Mouse (Mus musculus) liver, embryonic 14.5 days (tissue): Measurements from ENCODE around the gene Hagh. TPM values are rescaled to one million over a fixed set of nuclear protein-coding genes. Genes with fewer than 3 reads are reported as not detected.

Experiments
- ATAC-seq: fragments of 200-750 bp; cut with Nextera tagmentation; 2 replicates; pipeline ENCODE4 v1.8.0; 2017; ENCODE audit warnings: moderate number of reproducible peaks, mild to moderate bottlenecking, moderate library complexity; ENCODE audit not compliant: insufficient read depth
- DNase-seq, 3 experiments: peaks; one replicate each; pipeline ENCODE4 v3.0.0-alpha.2; 2012 to 2013; ENCODE audit warnings: low read depth in 3 of 3, low spot score in 3 of 3
- H3K27ac ChIP-seq: fragments of 300-500 bp; sonication (generic); 2 replicates; pipeline ENCODE4 v1.5.1; 2014; ENCODE audit warnings: moderate library complexity, mild to moderate bottlenecking, control low read depth, inconsistent platforms
- H3K27me3 ChIP-seq: fragments of 300-500 bp; sonication (generic); 2 replicates; pipeline ENCODE4 v1.6.1; 2014; ENCODE audit warnings: mild to moderate bottlenecking, low read length, moderate library complexity; ENCODE audit not compliant: control insufficient read depth, insufficient read depth
- H3K36me3 ChIP-seq: fragments of 300-500 bp; sonication (generic); replicated peaks from 2 replicates; pipeline ENCODE4 v1.6.1; 2014; ENCODE audit warnings: low read depth; ENCODE audit not compliant: control insufficient read depth, insufficient read depth
- H3K4me1 ChIP-seq, 2 experiments: fragments of 200-500 bp in 1 of 2; fragments of 300-500 bp in 1 of 2; sonication (generic) in 1 of 2; replicated peaks; 2 replicates each; pipeline ENCODE4 v1.6.1; 2012 to 2014; ENCODE audit warnings: antibody characterized with exemption in 1 of 2, inconsistent platforms in 1 of 2, low read length in 1 of 2; ENCODE audit not compliant: control insufficient read depth in 2 of 2, insufficient read depth in 2 of 2
- H3K4me2 ChIP-seq: fragments of 300-500 bp; sonication (generic); 2 replicates; pipeline ENCODE4 v1.6.1; 2014; ENCODE audit warnings: low read depth, mild to moderate bottlenecking, control low read depth, moderate library complexity
- H3K4me3 ChIP-seq, 2 experiments: fragments of 200-500 bp in 1 of 2; fragments of 300-500 bp in 1 of 2; sonication (generic) in 1 of 2; 2 replicates each; pipeline ENCODE4 v1.5.1; 2012 to 2014; ENCODE audit warnings: low read depth in 2 of 2, low read length in 2 of 2, mild to moderate bottlenecking in 2 of 2, control low read depth in 1 of 2, inconsistent platforms in 1 of 2, moderate library complexity in 1 of 2; ENCODE audit not compliant: insufficient read depth in 1 of 2
- H3K9ac ChIP-seq: fragments of 300-500 bp; sonication (generic); replicated peaks from 2 replicates; pipeline ENCODE4 v1.6.1; 2014; ENCODE audit warnings: mild to moderate bottlenecking, control low read depth, moderate library complexity
- H3K9me3 ChIP-seq: fragments of 300-500 bp; sonication (generic); 2 replicates; pipeline ENCODE4 v1.6.1; 2016; ENCODE audit warnings: low read length, mixed read lengths; ENCODE audit not compliant: control insufficient read depth
- CTCF ChIP-seq: IDR thresholded peaks from 2 replicates; pipeline ENCODE4 v1.5.1; 2016; ENCODE audit warnings: antibody characterized with exemption, low read depth, control low read depth
- EP300 ChIP-seq: IDR thresholded peaks from 2 replicates; pipeline ENCODE4 v1.6.1; 2016; ENCODE audit warnings: antibody characterized with exemption, low read depth
- WGBS: fragments of 180-500 bp; shearing (Covaris S2); extraction: QIAGEN DNeasy Blood & Tissue Kit; methylation state at CpG from one replicate; pipeline ENCODE4 v1.1.7; 2014; ENCODE audit not compliant: insufficient replicate concordance; 5-methylcytosine and 5-hydroxymethylcytosine counted together
- polyA plus RNA-seq, 2 experiments: library from polyadenylated mRNA; depleted of rRNA in 1 of 2; stranded (reverse) in 1 of 2; unstranded in 1 of 2; fragments of >200 nt; fragmentation: Nextera tagmentation in 1 of 2; extraction: Ambion mirVana in 1 of 2; gene quantifications; 2 replicates each; pipeline versions ENCODE4 v1.2.1 to v1.2.3; 2012 to 2014

Hagh gene
- polyA plus RNA-seq, 2 experiments, result 65.9 to 109 TPM

DNA sequence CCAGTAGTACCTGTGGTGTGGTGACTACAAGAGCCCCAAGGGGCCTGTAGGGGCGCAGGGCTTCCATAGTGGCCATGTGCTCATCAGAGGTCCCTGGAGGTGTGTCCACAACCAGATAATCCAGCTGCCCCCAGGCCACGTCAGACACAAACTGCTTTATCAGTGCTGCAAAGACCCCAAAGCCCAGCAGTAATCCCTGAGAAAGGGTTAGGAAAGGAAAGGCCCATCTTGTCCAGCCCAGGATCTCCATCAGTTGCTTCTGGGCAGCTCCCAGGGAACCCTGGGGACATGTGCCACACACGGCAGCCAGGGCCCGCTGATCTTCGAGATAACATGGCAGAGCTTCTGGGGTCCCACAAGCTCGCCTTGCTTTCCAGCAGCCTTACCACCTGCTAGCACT is 44.4 kb downstream of the Hagh start:
- Histone ChIP-seq H3K27me3 (no peaks in the 10 kb centered on the region), H3K9ac (peak overlapping the region; percentile 81; the same call in 1 of the 2 replicates), H3K36me3 (peaks cover 36% of the 10 kb centered on the region), H3K9me3 (no peaks in the 10 kb centered on the region), H3K4me1 (peaks cover 14 to 19% of the 10 kb centered on the region in 2 experiments), H3K4me3 (0 out of 4 replicates have a peak overlapping the region, but pooled peaks have one; percentile 96 to 97), H3K4me2 (peak overlapping the region; percentile 99; the same call in 1 of the 2 replicates), H3K27ac (no peak overlapping the region)
- TF ChIP-seq EP300 (no peak), CTCF (no peak)
- no peak for ATAC-seq
- no peak for DNase-seq
- 72% methylated on average over 6 of the region's 6 CpGs for WGBS

GRCm38 (mm10) chr17:24885356-24886133 is 45.6 kb downstream of the Hagh start:
- peaks cover 14 to 19% of the 10 kb centered on the region in 2 experiments for H3K4me1 ChIP-seq
- WGBS, result 20% methylated on average over 22 of the region's 22 CpGs
- peak overlapping the region; percentile 81 for H3K9ac ChIP-seq
- no peaks in the 10 kb centered on the region for H3K9me3 ChIP-seq
- ATAC-seq (no peak), DNase-seq (no peak)
- peaks cover 47% of the 10 kb centered on the region for H3K36me3 ChIP-seq
- H3K27ac ChIP-seq, result peak overlapping the region; percentile 40
- TF ChIP-seq CTCF, result no peak
- no peak for TF ChIP-seq EP300
- H3K4me3 ChIP-seq, result peak overlapping the region; percentile 96 to 97
- H3K27me3 ChIP-seq, result no peaks in the 10 kb centered on the region
- H3K4me2 ChIP-seq, result peak overlapping the region; percentile 99

DNA sequence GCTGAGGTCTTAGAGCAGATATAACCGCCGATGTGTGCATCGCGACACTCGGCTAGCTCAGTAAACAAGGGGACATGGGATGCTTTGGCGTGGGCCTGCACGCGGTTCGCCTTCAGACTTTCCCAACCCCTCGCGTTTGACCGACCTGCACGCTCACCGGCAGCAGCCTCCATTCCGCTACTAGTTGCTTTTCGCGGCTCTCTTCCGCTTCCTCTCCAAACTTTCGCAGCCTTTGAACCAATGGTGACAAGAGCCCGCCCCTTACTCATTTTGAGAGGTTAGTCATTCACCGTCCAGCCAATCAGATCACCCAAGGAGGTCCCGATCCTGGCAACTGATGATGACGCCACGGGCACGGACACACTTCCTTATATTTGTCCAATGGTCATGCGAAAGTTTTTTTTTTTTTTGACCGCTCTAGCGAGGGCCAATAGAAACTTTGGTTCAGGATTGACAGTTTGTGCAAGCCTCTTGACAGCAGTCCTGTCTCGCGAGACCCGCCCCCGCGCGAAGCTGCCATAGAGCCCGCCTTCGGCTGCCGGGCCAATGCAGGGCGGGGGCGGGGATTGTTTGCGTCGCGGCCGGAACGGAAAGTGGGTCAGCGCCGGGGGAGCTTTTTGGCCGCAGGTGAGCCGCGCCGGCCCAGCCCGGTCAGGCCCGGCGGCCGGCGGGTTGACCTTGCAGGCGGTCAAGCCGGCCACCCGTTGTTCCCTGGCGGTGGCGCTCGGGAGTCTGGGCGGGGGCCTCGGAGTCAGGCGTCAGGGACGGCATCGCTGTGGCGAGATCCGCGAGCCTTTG is 46.4 kb downstream of the Hagh start, which contains the start of the genes Nubp2 and Spsb3:
Gene Nubp2, minus strand, starts transcription at position 216 of the 798 bp plus-strand sequence.
Gene Spsb3, plus strand, starts transcription at position 510 of the 798 bp plus-strand sequence.
- peak; percentile 63 for TF ChIP-seq EP300
- peak; percentile 32; the same call in 1 of the 2 replicates for TF ChIP-seq CTCF
- WGBS, result under 1% methylated on average over 69 of the region's 69 CpGs
- peak within 1 kb of the TSS; percentile 96 to 97 for H3K4me3 ChIP-seq
- peak within 1 kb of the TSS; percentile 81 for H3K9ac ChIP-seq
- peaks cover 55% of the 10 kb centered on the region for H3K36me3 ChIP-seq
- H3K27ac ChIP-seq, result peak within 1 kb of the TSS; percentile 52
- peak; percentile 99 to 100 (median 100) for DNase-seq
- no peaks in the 10 kb centered on the region for H3K27me3 ChIP-seq
- H3K4me2 ChIP-seq, result peak within 1 kb of the TSS; percentile 99
- no peaks in the 10 kb centered on the region for H3K9me3 ChIP-seq
- ATAC-seq, result peak; percentile 89
- H3K4me1 ChIP-seq, result peaks cover 14 to 19% of the 10 kb centered on the region in 2 experiments

- peaks cover 14 to 19% of the 10 kb centered on the region in 2 experiments for H3K4me1 ChIP-seq
- peak overlapping the region; percentile 52 for H3K27ac ChIP-seq
- H3K27me3 ChIP-seq, result no peaks in the 10 kb centered on the region
- TF ChIP-seq CTCF (no peak), EP300 (no peak)
- peak overlapping the region; percentile 85 to 96 for H3K4me3 ChIP-seq
- DNase-seq (no peak), ATAC-seq (peak; percentile 50)
- WGBS, result under 1% methylated on average over 18 of the region's 18 CpGs
- H3K9ac ChIP-seq, result peak overlapping the region; percentile 81
- H3K9me3 ChIP-seq, result no peaks in the 10 kb centered on the region
- H3K36me3 ChIP-seq, result peaks cover 61% of the 10 kb centered on the region
- H3K4me2 ChIP-seq, result peak overlapping the region; percentile 89
Observed at GRCm38 (mm10) chr17:24886932-24887271, 47.0 kb downstream of the Hagh start.
